Mouse (Mus musculus) neural tube, postnatal 0 days (tissue): ENCODE results near the gene Gca. TPM values are rescaled to one million over a fixed set of nuclear protein-coding genes. Genes with fewer than 3 reads are reported as not detected.

Experiments
- polyA plus RNA-seq: library from polyadenylated mRNA; unstranded; fragments of >200 nt; fragmentation: Nextera tagmentation; extraction: Ambion mirVana; gene quantifications from 2 replicates; pipeline ENCODE4 v1.2.1, GENCODE M21; 2015

The Gca gene
- polyA plus RNA-seq: 3.1 and 3.7 TPM in 2 replicates

GRCm38 (mm10) chr2:62664135-62664670 lies at the start of gene Gca:
TSS of gene Gca (plus strand) at chr2:62664285.

GRCm38 (mm10) chr2:62646014-62646645 lies 18.0 kb upstream of the Gca start, which contains the start of gene Ifih1:
TSS of gene Ifih1 (minus strand) at chr2:62646255.

Other genes starting within 250 kb of the Gca start
- not detected in 2 replicates for gene Gcg, start 180.6 kb upstream of the Gca start, polyA plus RNA-seq
- gene Fap, start 90.2 kb upstream of the Gca start, polyA plus RNA-seq: 0.89 and 1.9 TPM in 2 replicates
- 2.0 and 2.1 TPM in 2 replicates for gene Ifih1, start 18.0 kb upstream of the Gca start, polyA plus RNA-seq